Mouse (Mus musculus): Measurements from ENCODE around the gene S100a3. TPM values are rescaled to one million over a fixed set of nuclear protein-coding genes. Genes with fewer than 3 reads are reported as not detected.

S100a3 gene
- total and polyA plus RNA-seq, 2 experiments from 2014 or later = 0.10 to 0.51 TPM

DNA sequence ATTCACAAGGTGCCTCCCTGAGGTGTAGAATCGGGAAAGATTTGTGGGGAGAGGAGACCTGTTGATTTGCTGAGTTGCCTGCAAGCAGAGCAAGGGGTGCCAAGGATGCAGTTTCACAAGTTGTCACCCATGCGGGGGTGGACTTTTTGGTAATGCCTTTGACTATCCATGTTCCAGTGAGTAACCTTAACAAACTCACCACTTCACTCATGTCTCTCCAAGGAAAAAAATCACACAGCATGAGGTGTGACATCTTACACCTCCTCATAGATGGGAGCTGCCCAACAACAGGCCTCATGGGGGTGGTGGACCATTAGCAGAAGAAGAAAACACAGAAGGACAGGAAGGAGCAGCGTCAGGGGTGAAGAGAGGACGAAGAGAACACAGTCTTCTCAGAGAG is 22.2 kb downstream of the S100a3 start:
- 93% methylated on average over 4 of the region's 4 CpGs for WGBS
- H3K27me3 ChIP-seq (ENCODE audit: insufficient read depth, low read length) = no peaks in the 10 kb centered on the region
- ATAC-seq = no peak
- H3K4me3 ChIP-seq (ENCODE audit: low read depth, low read length) = no peak overlapping the region
- no peak overlapping the region for H3K9ac ChIP-seq
- DNase-seq = no peak
- no peaks in the 10 kb centered on the region for H3K36me3 ChIP-seq (ENCODE audit: insufficient read depth)
- no peak overlapping the region for H3K4me2 ChIP-seq (ENCODE audit: low read depth)
- H3K4me1 ChIP-seq (ENCODE audit: insufficient read depth) = no peaks in the 10 kb centered on the region
- no peak overlapping the region for H3K27ac ChIP-seq (ENCODE audit: low read depth, low read length)
- H3K9me3 ChIP-seq (ENCODE audit: low read length) = no peaks in the 10 kb centered on the region
- no peak for TF ChIP-seq CTCF (IDR thresholded peaks at IDR 0.05; ENCODE audit: low read depth)

GRCm38 (mm10) chr3:90583893-90584292 is 23.5 kb downstream of the S100a3 start:
- no peak for DNase-seq
- Histone ChIP-seq H3K4me3 (ENCODE audit: low read depth, low read length) (no peak overlapping the region), H3K27ac (ENCODE audit: low read depth, low read length) (no peak overlapping the region)

DNA sequence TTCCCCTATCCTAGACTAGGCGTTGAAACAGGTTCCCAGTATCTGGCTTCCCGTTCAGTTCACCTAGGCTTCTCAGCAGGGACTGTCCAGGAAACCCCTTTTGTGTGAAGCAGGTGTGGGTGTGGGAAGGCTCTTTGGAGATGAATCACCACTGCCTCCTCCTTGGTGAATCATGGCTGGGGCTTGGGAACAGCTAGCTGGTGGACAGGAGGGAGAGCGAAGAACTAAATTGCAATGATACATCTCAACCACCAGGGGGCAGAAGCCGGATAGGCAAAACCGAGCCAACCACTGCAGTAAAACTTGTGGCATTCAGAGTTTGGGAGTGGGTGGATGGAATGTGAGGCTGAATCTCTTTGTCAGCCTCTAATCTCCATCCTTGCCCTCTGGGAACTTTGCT is 25.2 kb downstream of the S100a3 start:
- Histone ChIP-seq H3K4me3 (ENCODE audit: low read depth, low read length) (no peak overlapping the region), H3K36me3 (ENCODE audit: insufficient read depth) (no peaks in the 10 kb centered on the region), H3K27me3 (ENCODE audit: insufficient read depth, low read length) (no peaks in the 10 kb centered on the region), H3K9ac (no peak overlapping the region), H3K4me1 (ENCODE audit: insufficient read depth) (no peaks in the 10 kb centered on the region), H3K4me2 (ENCODE audit: low read depth) (no peak overlapping the region), H3K9me3 (ENCODE audit: low read length) (no peaks in the 10 kb centered on the region), H3K27ac (ENCODE audit: low read depth, low read length) (no peak overlapping the region)
- DNase-seq = peak; percentile 66
- TF ChIP-seq CTCF (IDR thresholded peaks at IDR 0.05; ENCODE audit: low read depth) = peak; percentile 90
- 34% methylated on average over 5 of the region's 5 CpGs for WGBS
- ATAC-seq = peak; percentile 63; the same call in 1 of the 2 replicates

More at GRCm38 (mm10) chr3:90583893-90584292, 23.5 kb downstream of the S100a3 start:
- Histone ChIP-seq H3K36me3 (ENCODE audit: insufficient read depth) (no peaks in the 10 kb centered on the region), H3K4me2 (ENCODE audit: low read depth) (no peak overlapping the region), H3K4me1 (ENCODE audit: insufficient read depth) (no peaks in the 10 kb centered on the region), H3K9me3 (ENCODE audit: low read length) (no peaks in the 10 kb centered on the region), H3K9ac (no peak overlapping the region), H3K27me3 (ENCODE audit: insufficient read depth, low read length) (no peaks in the 10 kb centered on the region)
- no peak for TF ChIP-seq CTCF (IDR thresholded peaks at IDR 0.05; ENCODE audit: low read depth)
- 64% methylated on average over 3 of the region's 3 CpGs for WGBS
- no peak for ATAC-seq

- TF ChIP-seq CTCF (IDR thresholded peaks at IDR 0.05; ENCODE audit: low read depth) = no peak
- ATAC-seq (no peak), DNase-seq (no peak)
- 82% methylated on average over 15 of the region's 15 CpGs for WGBS
- no peaks in the 10 kb centered on the region for H3K4me1 ChIP-seq (ENCODE audit: insufficient read depth)
- H3K9me3 ChIP-seq (ENCODE audit: low read length) = no peaks in the 10 kb centered on the region
- H3K9ac ChIP-seq = no peak overlapping the region
- no peak overlapping the region for H3K4me2 ChIP-seq (ENCODE audit: low read depth)
- H3K36me3 ChIP-seq (ENCODE audit: insufficient read depth) = no peaks in the 10 kb centered on the region
- H3K27ac ChIP-seq (ENCODE audit: low read depth, low read length) = no peak overlapping the region
- H3K4me3 ChIP-seq (ENCODE audit: low read depth, low read length) = no peak overlapping the region
- no peaks in the 10 kb centered on the region for H3K27me3 ChIP-seq (ENCODE audit: insufficient read depth, low read length)
Measured at GRCm38 (mm10) chr3:90586016-90586643, 25.8 kb downstream of the S100a3 start.

DNA sequence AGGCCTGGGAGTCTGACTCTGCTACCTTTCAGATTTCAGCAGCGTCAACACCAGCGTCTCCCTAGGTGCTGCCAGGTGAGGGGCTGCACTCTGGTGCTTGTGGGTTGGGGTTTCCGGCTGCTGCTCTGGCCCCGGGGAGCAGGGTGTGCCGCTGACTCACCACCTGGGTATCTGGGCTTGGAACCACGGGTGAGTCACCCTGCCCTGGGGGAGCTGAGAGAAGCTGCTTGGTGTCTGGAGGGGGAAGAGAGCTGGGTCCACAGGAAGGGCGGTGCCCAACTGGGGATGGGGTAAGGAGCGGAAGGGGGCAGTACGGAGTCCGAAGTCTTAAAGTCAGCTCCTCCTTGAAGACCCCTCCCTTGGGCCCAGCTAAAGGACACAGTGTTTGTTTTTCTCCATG is 26.5 kb downstream of the S100a3 start:
- ATAC-seq (no peak), DNase-seq (no peak)
- Histone ChIP-seq H3K4me2 (ENCODE audit: low read depth) (no peak overlapping the region), H3K4me3 (ENCODE audit: low read depth, low read length) (no peak overlapping the region), H3K4me1 (ENCODE audit: insufficient read depth) (no peaks in the 10 kb centered on the region), H3K27me3 (ENCODE audit: insufficient read depth, low read length) (no peaks in the 10 kb centered on the region), H3K9ac (no peak overlapping the region), H3K36me3 (ENCODE audit: insufficient read depth) (no peaks in the 10 kb centered on the region), H3K27ac (ENCODE audit: low read depth, low read length) (no peak overlapping the region), H3K9me3 (ENCODE audit: low read length) (no peaks in the 10 kb centered on the region)
- 75% methylated on average over 10 of the region's 10 CpGs for WGBS
- no peak for TF ChIP-seq CTCF (IDR thresholded peaks at IDR 0.05; ENCODE audit: low read depth)

DNA sequence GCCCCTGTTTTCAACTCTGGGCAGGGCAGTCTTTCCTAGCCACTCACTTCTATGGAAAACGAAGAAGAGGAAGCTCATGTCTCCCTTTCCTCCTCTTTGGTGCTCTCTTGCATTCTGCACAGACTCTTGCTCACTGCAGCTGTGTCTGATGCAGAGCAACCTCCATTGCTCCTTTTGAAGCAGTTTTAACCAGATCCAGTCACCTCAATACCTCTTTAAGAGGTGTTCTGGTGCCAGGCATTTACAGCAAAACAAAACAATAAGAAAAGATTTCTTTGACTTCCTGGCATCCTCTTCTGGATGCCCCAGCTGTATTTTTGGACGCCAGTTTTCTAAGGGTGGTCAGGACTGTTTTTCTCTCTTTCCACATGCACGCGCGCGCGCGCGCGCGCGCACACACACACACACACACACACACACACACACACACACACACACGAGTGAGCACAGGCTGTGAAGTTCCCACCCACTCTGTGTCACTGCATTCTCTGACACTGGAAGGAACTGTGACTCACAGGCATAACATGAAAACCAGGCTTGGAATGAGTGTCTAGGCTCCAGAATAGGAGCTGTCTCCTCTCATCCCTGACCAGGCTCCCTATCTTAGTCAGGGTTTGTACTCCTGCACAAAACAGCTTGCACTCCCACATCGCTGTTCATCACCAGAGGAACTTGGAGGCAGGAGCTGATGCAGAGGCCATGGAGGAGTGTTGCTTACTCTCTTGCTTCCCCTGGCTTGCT is 27.2 kb downstream of the S100a3 start:
- H3K9me3 ChIP-seq (ENCODE audit: low read length) = no peaks in the 10 kb centered on the region
- TF ChIP-seq CTCF (IDR thresholded peaks at IDR 0.05; ENCODE audit: low read depth) = no peak
- H3K4me2 ChIP-seq (ENCODE audit: low read depth) = no peak overlapping the region
- no peaks in the 10 kb centered on the region for H3K4me1 ChIP-seq (ENCODE audit: insufficient read depth)
- 87% methylated on average over 14 of the region's 14 CpGs for WGBS
- ATAC-seq (peak; percentile 50; the same call in 1 of the 2 replicates), DNase-seq (no peak)
- H3K27ac ChIP-seq (ENCODE audit: low read depth, low read length) = no peak overlapping the region
- no peaks in the 10 kb centered on the region for H3K27me3 ChIP-seq (ENCODE audit: insufficient read depth, low read length)
- H3K9ac ChIP-seq = no peak overlapping the region
- H3K36me3 ChIP-seq (ENCODE audit: insufficient read depth) = no peaks in the 10 kb centered on the region
- no peak overlapping the region for H3K4me3 ChIP-seq (ENCODE audit: low read depth, low read length)

DNA sequence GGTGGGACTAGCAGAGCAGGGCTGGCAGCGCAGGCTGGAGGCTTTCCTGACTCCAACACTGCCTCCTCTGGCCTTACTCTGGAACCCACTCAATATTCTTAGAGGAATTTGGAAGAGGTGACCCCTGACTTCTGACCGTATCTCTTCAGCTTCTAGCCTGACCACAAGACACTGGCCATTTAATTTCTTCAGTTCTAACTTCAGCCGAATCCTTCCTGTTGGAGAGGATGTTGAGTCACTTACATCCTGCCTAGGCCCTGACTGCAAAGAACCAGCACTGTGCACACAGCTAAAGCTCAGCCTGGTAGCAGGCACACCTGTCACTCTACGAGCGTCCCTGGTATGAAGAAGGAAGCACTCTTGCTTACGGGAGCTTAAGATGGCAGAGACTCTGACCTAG is 29.0 kb downstream of the S100a3 start:
- ATAC-seq = no peak
- Histone ChIP-seq H3K9me3 (ENCODE audit: low read length) (no peaks in the 10 kb centered on the region), H3K4me1 (ENCODE audit: insufficient read depth) (no peaks in the 10 kb centered on the region), H3K27me3 (ENCODE audit: insufficient read depth, low read length) (no peaks in the 10 kb centered on the region), H3K4me2 (ENCODE audit: low read depth) (no peak overlapping the region), H3K27ac (ENCODE audit: low read depth, low read length) (no peak overlapping the region), H3K36me3 (ENCODE audit: insufficient read depth) (no peaks in the 10 kb centered on the region), H3K4me3 (ENCODE audit: low read depth, low read length) (no peak overlapping the region), H3K9ac (no peak overlapping the region)
- no peak for DNase-seq
- no peak for TF ChIP-seq CTCF (IDR thresholded peaks at IDR 0.05; ENCODE audit: low read depth)
- 87% methylated on average over 6 of the region's 6 CpGs for WGBS

Measured in forebrain, postnatal 0 days (tissue).